Comparison of ENCODE assay signal across 9 mouse cellular contexts in the genomic region with DNA sequence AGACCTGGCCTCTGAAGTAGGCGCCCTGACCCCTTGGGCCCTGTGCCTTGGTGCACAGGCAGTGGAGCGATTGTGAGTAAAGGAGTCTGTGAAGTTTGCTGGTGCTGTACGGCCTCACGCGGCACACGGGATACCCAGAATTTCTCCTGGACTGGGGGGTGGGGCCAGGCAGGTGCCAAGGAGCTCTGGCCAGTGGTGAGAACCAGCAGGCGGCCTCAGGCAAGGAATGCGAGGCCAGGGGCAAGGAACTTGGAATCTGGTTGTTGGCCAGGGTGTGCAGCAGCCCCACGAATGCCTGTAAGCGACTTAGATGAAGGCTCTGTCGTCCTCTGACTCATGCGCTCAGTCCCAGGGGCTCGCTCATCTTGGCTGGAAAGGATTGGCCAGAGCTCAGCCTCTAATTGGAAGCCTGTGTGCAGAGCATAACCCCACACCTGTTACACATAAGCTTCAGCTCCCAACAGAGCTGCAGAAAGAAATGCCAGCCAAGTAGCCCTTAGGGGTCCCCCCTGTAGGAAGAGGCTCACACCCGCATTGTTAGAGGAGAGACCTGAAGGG. TPM values are rescaled to one million over a fixed set of nuclear protein-coding genes. Genes with fewer than 3 reads are reported as not detected.
DNase-seq lines count a peak whose midpoint lies in the region; ATAC-seq and TF ChIP-seq lines count a peak whose summit lies in the region.
"Had no signal": no experiment of that assay in that cellular context is flagged by ENCODE, and none has a peak within 500 bp of the region (broad histone marks: within the 10 kb centered on the region; RNA-seq: fewer than 3 reads in every experiment).

No protein-coding gene starts in this region.

- no peaks in the 10 kb centered on the region for H3K9me3 ChIP-seq in midbrain, postnatal 0 days (ENCODE audit: low read length)
- H3K9me3 ChIP-seq: megakaryocyte, embryonic 14.5 days had no signal

- H3K27ac ChIP-seq in midbrain, postnatal 0 days (ENCODE audit: low read depth, low read length) = no peak overlapping the region
- H3K27ac ChIP-seq in left cerebral cortex, adult 2 months = no peak overlapping the region

- DNase-seq in 3T3-L1 (ENCODE audit: low read depth, low spot score) = peak; percentile 94
- DNase-seq in R1 (ENCODE audit: low read depth, low spot score) = peak; percentile 73
- DNase-seq in gastrocnemius, postnatal 36 days = peak; percentile 29 to 43
- peak; percentile 32 for DNase-seq in kidney, adult 18-20 months
- peak; percentile 22 for DNase-seq in midbrain, postnatal 0 days (ENCODE audit: low spot score)
- no peak for DNase-seq in left cerebral cortex, adult 2 months (ENCODE audit: extremely low spot score in 1 of 2, low spot score in 2 of 2)
- no peak for DNase-seq in right cerebral cortex, postnatal 14 days
- DNase-seq in ovary, postnatal 14 days (ENCODE audit: low spot score) = no peak

- intact Hi-C loops in gastrocnemius, postnatal 36 days (cut with DNase I) = no loop called here
- intact Hi-C loops in left cerebral cortex, adult 2 months (cut with DNase I) = no loop called here

- no peak for ATAC-seq in midbrain, postnatal 0 days (ENCODE audit: low FRiP score)

- no peaks in the 10 kb centered on the region for H3K36me3 ChIP-seq in midbrain, postnatal 0 days (ENCODE audit: insufficient read depth, low read length)

- 21% methylated on average over 14 of the region's 14 CpGs for WGBS in midbrain, postnatal 0 days

- no peaks in the 10 kb centered on the region; the same call in 1 of the 2 replicates for H3K4me1 ChIP-seq in midbrain, postnatal 0 days (ENCODE audit: insufficient read depth, low read length)

- peaks cover 6% of the 10 kb centered on the region; the same call in 1 of the 2 replicates for H3K27me3 ChIP-seq in midbrain, postnatal 0 days (ENCODE audit: insufficient read depth, low read length)

- H3K9ac ChIP-seq in midbrain, postnatal 0 days (replicated peaks; ENCODE audit: low read length, poor library complexity, severe bottlenecking) = no peak overlapping the region

- no peak overlapping the region for H3K4me3 ChIP-seq in midbrain, postnatal 0 days (ENCODE audit: low read depth, low read length)
- no peak overlapping the region for H3K4me3 ChIP-seq in left cerebral cortex, adult 2 months
- H3K4me3 ChIP-seq: megakaryocyte, embryonic 14.5 days had no signal

- no peak for TF ChIP-seq CTCF in midbrain, postnatal 0 days (IDR thresholded peaks at IDR 0.05)
- TF ChIP-seq CTCF in left cerebral cortex, adult 2 months (IDR thresholded peaks at IDR 0.05) = no peak

- H3K4me2 ChIP-seq in midbrain, postnatal 0 days (ENCODE audit: low read depth, low read length, poor library complexity, severe bottlenecking) = no peak overlapping the region

RNA-seq across cellular contexts. Expression of gene Rybp, which starts 49.4 kb away (rescaled TPM):
- total RNA-seq in gastrocnemius, postnatal 36 days (2021) = 1 to 10 TPM; 4.3 to 5.0 TPM
- total RNA-seq in midbrain, postnatal 0 days (2014; rRNA removed) = 36.0 and 42.1 TPM in 2 replicates
- polyA plus RNA-seq in midbrain, postnatal 0 days (2015; fragmentation: Nextera tagmentation; extraction: Ambion mirVana) = 20.9 and 29.6 TPM in 2 replicates
- total RNA-seq in left cerebral cortex, adult 2 months (2021) = 10 to 100 TPM; 46.2 to 56.4 TPM

Comparison
In these comparisons a context has a peak if more than half of its experiments do, and no peak if none do; other contexts are left out.
1. DNase-seq: peak in 3T3-L1 (single experiment), R1 (single experiment), gastrocnemius, postnatal 36 days (2 of 2), kidney, adult 18-20 months (single experiment) and midbrain, postnatal 0 days (single experiment); none in left cerebral cortex, adult 2 months (0 of 2), right cerebral cortex, postnatal 14 days (single experiment) and ovary, postnatal 14 days (single experiment).